ENCODE assay signal across 36 mouse cellular contexts in genomic region chr9:55096870-55097269, GRCm38 (mm10). TPM values are rescaled to one million over a fixed set of nuclear protein-coding genes. Genes with fewer than 3 reads are reported as not detected.
"Had no signal": no experiment of that assay in that cellular context is flagged by ENCODE, and none has a peak within 500 bp of the region (broad histone marks: within the 10 kb centered on the region; RNA-seq: fewer than 3 reads in every experiment).

No protein-coding gene starts in this region.

- DNase-seq: heart, postnatal 10 days; heart, postnatal 14 days; heart, postnatal 36 days; heart, postnatal 4 days; kidney, adult 11 months; kidney, adult 18-20 months; kidney, adult 8-10 months; kidney, adult 9 months; kidney, postnatal 10 days; kidney, postnatal 14 days; kidney, postnatal 25 days; kidney, postnatal 36 days; kidney, postnatal 4 days; layer of hippocampus, adult 9-11 months; layer of hippocampus, postnatal 36 days had no signal

- H3K9ac ChIP-seq: heart, embryonic 12.5 days; heart, embryonic 13.5 days; heart, embryonic 15.5 days; hindbrain, embryonic 12.5 days; hindbrain, embryonic 13.5 days; hindbrain, embryonic 14.5 days; hindbrain, embryonic 15.5 days; intestine, embryonic 15.5 days; kidney, embryonic 15.5 days had no signal

- H3K4me3 ChIP-seq: heart, embryonic 12.5 days; heart, embryonic 13.5 days; heart, embryonic 15.5 days; hindbrain, embryonic 10.5 days; hindbrain, embryonic 12.5 days; hindbrain, embryonic 13.5 days; hindbrain, embryonic 15.5 days; intestine, embryonic 15.5 days; kidney, embryonic 15.5 days; layer of hippocampus, adult 2 months; left cerebral cortex, adult 2 months had no signal

- H3K9me3 ChIP-seq: heart, embryonic 12.5 days; heart, embryonic 13.5 days; heart, embryonic 15.5 days; hindbrain, embryonic 10.5 days; hindbrain, embryonic 12.5 days; hindbrain, embryonic 13.5 days; hindbrain, embryonic 15.5 days; intestine, embryonic 15.5 days; kidney, embryonic 15.5 days had no signal

- H3K4me2 ChIP-seq: heart, embryonic 11.5 days; heart, embryonic 12.5 days; heart, embryonic 13.5 days; heart, embryonic 15.5 days; hindbrain, embryonic 12.5 days; hindbrain, embryonic 13.5 days; hindbrain, embryonic 14.5 days; hindbrain, embryonic 15.5 days; intestine, embryonic 15.5 days; kidney, embryonic 15.5 days had no signal

- H3K27me3 ChIP-seq: heart, embryonic 12.5 days; heart, embryonic 13.5 days; heart, embryonic 15.5 days; hindbrain, embryonic 12.5 days; hindbrain, embryonic 13.5 days; hindbrain, embryonic 15.5 days; intestine, embryonic 15.5 days had no signal

- H3K4me1 ChIP-seq: heart, embryonic 15.5 days; hindbrain, embryonic 12.5 days; hindbrain, embryonic 13.5 days; hindbrain, embryonic 15.5 days; intestine, embryonic 15.5 days; kidney, embryonic 15.5 days had no signal

- H3K36me3 ChIP-seq: heart, embryonic 12.5 days; heart, embryonic 13.5 days; heart, embryonic 15.5 days; hindbrain, embryonic 10.5 days; hindbrain, embryonic 12.5 days; hindbrain, embryonic 13.5 days; hindbrain, embryonic 15.5 days; intestine, embryonic 15.5 days; kidney, embryonic 15.5 days had no signal

- ATAC-seq: hindbrain, embryonic 16.5 days; hindbrain, postnatal 0 days; inflammation-experienced regulatory T-cells, adult 6 months; intestine, embryonic 15.5 days; intestine, embryonic 16.5 days; intestine, postnatal 0 days had no signal

- H3K27ac ChIP-seq: heart, embryonic 13.5 days; heart, embryonic 15.5 days; hindbrain, embryonic 10.5 days; hindbrain, embryonic 12.5 days; hindbrain, embryonic 13.5 days; hindbrain, embryonic 14.5 days; hindbrain, embryonic 15.5 days; hindbrain, postnatal 0 days; intestine, embryonic 15.5 days; kidney, embryonic 15.5 days; kidney, postnatal 0 days; layer of hippocampus, adult 2 months; left cerebral cortex, adult 2 months had no signal

RNA-seq across cellular contexts. Expression of gene Chrnb4, which starts 48.3 kb away (rescaled TPM):
- total RNA-seq: heart, postnatal 10 days; heart, postnatal 14 days; heart, postnatal 25 days; hematopoietic stem cell, adult 5-6 weeks; left cerebral cortex, adult 2 months had no signal
- polyA plus RNA-seq: inflammation-experienced regulatory T-cells, adult 6 months had no signal
